Mouse (Mus musculus) small intestine, adult 10 weeks (tissue): Measurements from ENCODE around the gene Exosc8. TPM values are rescaled to one million over a fixed set of nuclear protein-coding genes. Genes with fewer than 3 reads are reported as not detected.

Source experiments
- polyA plus RNA-seq: library from polyadenylated mRNA; stranded (reverse); fragments of 350-450 nt; fragmentation: Illumina TruSeq; extraction: RNeasy Lipid Tissue Mini Kit (QIAGEN cat#74804); gene quantifications from one replicate; pipeline ENCODE4 v1.2.3, GENCODE M21; 2014; ENCODE audit warnings: low replicate concordance

Exosc8 gene
- polyA plus RNA-seq: 21.4 TPM

DNA sequence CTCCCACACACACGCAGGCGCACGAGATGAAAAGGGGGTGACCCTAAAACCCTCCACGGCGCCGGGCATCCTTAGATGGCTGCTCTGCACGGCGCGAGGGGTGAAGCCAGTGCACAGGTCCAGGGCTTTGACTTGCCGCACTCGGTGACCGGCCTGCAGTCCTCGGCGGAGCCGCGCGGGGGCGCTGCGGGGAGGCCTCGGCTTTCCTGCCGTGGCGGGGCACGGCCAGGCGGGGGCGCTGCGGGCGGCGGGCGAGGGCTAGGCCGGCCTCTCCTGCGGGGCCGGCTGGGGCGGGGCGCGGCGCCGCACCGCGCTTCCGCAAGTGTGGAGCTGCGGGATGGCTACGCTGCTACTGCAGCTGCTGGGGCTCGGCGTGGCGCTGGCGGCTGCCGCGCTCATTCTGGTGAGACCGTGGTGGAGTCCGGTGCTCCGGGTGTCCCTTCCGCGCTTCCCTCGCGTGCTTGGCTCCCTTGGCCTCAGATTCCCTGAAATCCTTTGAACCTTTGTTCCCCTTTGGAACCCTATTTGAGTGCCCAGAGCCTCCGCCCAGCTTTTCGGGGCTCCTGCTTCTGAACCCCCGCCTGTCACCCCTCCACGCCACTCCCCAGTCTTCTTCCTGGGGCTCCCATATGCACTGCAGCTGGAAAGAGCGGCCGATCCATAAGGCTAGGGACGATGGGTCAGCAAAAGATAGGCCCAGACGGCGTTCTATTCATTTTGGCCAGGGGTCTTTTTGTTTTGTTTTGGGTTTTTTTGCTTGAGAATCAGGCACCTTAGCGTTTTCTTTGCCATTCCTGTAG is at the start of gene Exosc8, which contains the start of gene Alg5:
Gene Exosc8, minus strand, starts transcription at position 147 of the 800 bp plus-strand sequence.
Gene Alg5, plus strand, starts transcription at position 293 of the 800 bp plus-strand sequence.

GRCm38 (mm10) chr3:54755145-54756041 is 20.2 kb upstream of the Exosc8 start, which contains the start of gene Smad9:
Gene Smad9 (plus strand): TSS chr3:54755582.

DNA sequence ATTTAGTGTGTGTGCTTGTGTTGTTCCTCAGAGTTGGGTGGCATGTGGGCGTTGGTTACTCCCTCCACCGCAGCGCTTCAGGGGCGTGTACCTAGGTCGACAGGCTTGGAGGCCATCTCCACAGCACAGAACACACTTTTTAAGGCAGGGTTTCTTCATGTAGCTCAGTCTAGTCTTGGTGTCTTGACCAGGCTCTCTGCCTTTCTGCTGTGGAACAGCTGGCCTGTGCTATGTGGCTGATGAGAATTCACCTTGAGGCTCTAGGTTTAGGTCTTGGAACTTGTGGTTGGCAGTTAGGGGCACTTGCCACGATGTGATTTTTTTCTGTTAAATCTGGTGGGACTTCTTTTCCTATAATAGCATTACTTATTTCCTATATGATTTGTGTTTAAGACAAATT is 20.9 kb downstream of the Exosc8 start, which contains the start of gene Gm21958:
Gene Gm21958, minus strand, starts transcription at position 101 of the 400 bp plus-strand sequence.

GRCm38 (mm10) chr3:54692202-54693055 is 42.8 kb downstream of the Exosc8 start, which contains the start of gene Supt20:
Gene Supt20 (plus strand): TSS chr3:54692807.

Other genes starting within 250 kb of the Exosc8 start
- 83.6 TPM for gene Supt20, start 42.6 kb downstream of the Exosc8 start, polyA plus RNA-seq
- not detected for gene Gm21958, start 21.0 kb downstream of the Exosc8 start, polyA plus RNA-seq
- 27.2 TPM for gene Alg5, start 146 bp upstream of the Exosc8 start, polyA plus RNA-seq
- 5.2 TPM for gene Smad9, start 20.2 kb upstream of the Exosc8 start, polyA plus RNA-seq
- gene Rfxap, start 72.4 kb upstream of the Exosc8 start, polyA plus RNA-seq: 13.7 TPM
- 2.6 TPM for gene Sertm1, start 180.5 kb upstream of the Exosc8 start, polyA plus RNA-seq